Mouse (Mus musculus) ES-Bruce4 (cell line): ENCODE results near the gene Ptprr. TPM values are rescaled to one million over a fixed set of nuclear protein-coding genes. Genes with fewer than 3 reads are reported as not detected.

Source experiments
- H3K27ac ChIP-seq: 2 replicates; pipeline ENCODE4 v1.5.1; 2012; ENCODE audit warnings: low read length, inconsistent platforms; ENCODE audit not compliant: insufficient read depth
- H3K27me3 ChIP-seq: 2 replicates; pipeline ENCODE4 v1.6.1; 2012; ENCODE audit warnings: mild to moderate bottlenecking, low read length, inconsistent platforms; ENCODE audit not compliant: control insufficient read depth, poor library complexity, insufficient read depth, severe bottlenecking
- H3K36me3 ChIP-seq: 2 replicates; pipeline ENCODE4 v1.6.1; 2012; ENCODE audit warnings: inconsistent platforms, mild to moderate bottlenecking, low read length, moderate library complexity; ENCODE audit not compliant: control insufficient read depth, poor library complexity, insufficient read depth, severe bottlenecking
- H3K4me1 ChIP-seq: one replicate; pipeline ENCODE4 v1.8.1; 2011; ENCODE audit warnings: low read length; ENCODE audit not compliant: control insufficient read depth, insufficient read depth
- H3K4me3 ChIP-seq: 2 replicates; pipeline ENCODE4 v1.5.1; 2011; ENCODE audit warnings: low read depth, mild to moderate bottlenecking, low read length
- H3K9ac ChIP-seq: 2 replicates; pipeline ENCODE4 v1.6.1; 2012; ENCODE audit warnings: low read depth, mild to moderate bottlenecking, inconsistent platforms; ENCODE audit not compliant: poor library complexity, severe bottlenecking
- H3K9me3 ChIP-seq: replicated peaks from 2 replicates; pipeline ENCODE4 v1.6.1; 2012; ENCODE audit warnings: mild to moderate bottlenecking, low read length, inconsistent platforms; ENCODE audit not compliant: control insufficient read depth, poor library complexity, insufficient read depth, severe bottlenecking
- CTCF ChIP-seq: IDR thresholded peaks from one replicate; pipeline ENCODE4 v1.8.1; 2011; ENCODE audit warnings: low read depth, low read length
- EP300 ChIP-seq: IDR thresholded peaks from 2 replicates; pipeline ENCODE4 v1.6.1; 2011; ENCODE audit warnings: low read depth, low read length; ENCODE audit not compliant: insufficient read depth
- POLR2A ChIP-seq: IDR thresholded peaks from one replicate; pipeline ENCODE4 v1.8.1; 2011; ENCODE audit warnings: low read length; ENCODE audit not compliant: insufficient read depth
- polyA plus RNA-seq: library from polyadenylated mRNA; stranded (reverse); fragments of >200 nt; gene quantifications from 2 replicates; pipeline ENCODE4 v1.2.4, GENCODE M21; 2011; ENCODE audit warnings: low read depth; ENCODE audit not compliant: missing spikeins, insufficient read depth, insufficient read length

The Ptprr gene
- polyA plus RNA-seq, 1 experiment, result not detected

DNA sequence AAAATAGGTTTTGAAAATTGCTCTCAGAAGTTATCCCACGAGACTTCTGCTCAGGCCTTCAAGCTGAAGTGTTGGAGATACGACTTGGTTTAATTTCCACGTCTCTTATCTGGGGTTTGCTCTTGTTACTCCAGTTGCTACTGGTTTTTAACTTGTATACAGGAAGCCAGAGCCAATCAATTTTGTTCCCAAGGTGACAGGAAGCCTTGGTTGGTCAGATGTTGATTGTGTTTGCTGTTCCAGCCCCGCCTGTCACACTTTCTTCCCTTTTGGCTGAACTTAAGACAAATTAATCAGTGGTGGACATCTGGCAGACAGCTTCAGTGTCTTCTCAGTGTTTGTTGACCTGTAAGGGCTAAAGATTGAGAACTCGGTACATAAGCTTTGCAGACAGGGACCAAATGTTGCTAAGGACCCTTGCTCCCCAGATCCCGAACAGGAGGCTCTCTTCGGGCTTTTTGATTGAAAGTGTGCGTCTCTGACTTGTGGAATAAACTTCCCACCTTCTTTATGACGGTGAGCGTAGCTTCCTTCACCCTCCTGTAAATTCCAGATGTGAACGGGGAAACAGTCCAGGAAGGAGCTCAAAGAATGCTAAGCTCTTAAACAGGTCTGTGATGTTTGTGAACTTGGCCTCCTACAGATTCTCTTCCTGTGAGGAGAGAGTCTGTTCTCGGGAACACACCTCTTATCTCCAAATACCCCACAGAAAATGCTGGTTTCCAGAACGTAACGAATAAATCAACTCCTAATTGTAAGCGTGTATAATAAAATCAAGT lies 187.8 kb downstream of the Ptprr start:
- H3K4me1 ChIP-seq, result no peaks in the 10 kb centered on the region
- H3K36me3 ChIP-seq, result no peaks in the 10 kb centered on the region
- no peak overlapping the region for H3K27ac ChIP-seq
- H3K4me3 ChIP-seq, result no peak overlapping the region
- H3K27me3 ChIP-seq, result no peaks in the 10 kb centered on the region
- H3K9ac ChIP-seq, result no peak overlapping the region
- H3K9me3 ChIP-seq, result no peaks in the 10 kb centered on the region
- TF ChIP-seq EP300 (no peak), CTCF (no peak), POLR2A (no peak)

DNA sequence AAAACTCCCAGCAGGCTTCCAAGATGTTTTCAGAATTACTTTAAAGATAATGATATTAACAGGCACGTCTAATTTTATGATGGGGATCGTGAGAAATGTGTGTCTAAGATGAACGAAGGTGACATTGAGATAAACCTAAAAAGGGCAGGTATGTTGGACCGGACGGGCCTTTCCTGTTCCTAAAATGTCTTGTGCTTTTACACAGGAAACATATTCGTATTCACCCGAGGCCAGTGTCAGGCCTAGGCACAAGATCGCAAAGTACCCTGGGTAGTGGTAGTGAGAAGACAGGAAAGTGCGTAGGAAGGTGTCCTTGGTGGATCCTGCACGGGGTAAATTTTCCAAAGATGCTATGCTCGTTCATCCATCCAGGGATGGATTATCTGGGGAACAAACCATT lies 188.4 kb downstream of the Ptprr start:
- Histone ChIP-seq H3K36me3 (no peaks in the 10 kb centered on the region), H3K27ac (no peak overlapping the region), H3K9ac (no peak overlapping the region), H3K4me3 (no peak overlapping the region), H3K9me3 (no peaks in the 10 kb centered on the region), H3K27me3 (no peaks in the 10 kb centered on the region), H3K4me1 (no peaks in the 10 kb centered on the region)
- no peak for TF ChIP-seq EP300
- TF ChIP-seq POLR2A, result no peak
- TF ChIP-seq CTCF, result no peak

DNA sequence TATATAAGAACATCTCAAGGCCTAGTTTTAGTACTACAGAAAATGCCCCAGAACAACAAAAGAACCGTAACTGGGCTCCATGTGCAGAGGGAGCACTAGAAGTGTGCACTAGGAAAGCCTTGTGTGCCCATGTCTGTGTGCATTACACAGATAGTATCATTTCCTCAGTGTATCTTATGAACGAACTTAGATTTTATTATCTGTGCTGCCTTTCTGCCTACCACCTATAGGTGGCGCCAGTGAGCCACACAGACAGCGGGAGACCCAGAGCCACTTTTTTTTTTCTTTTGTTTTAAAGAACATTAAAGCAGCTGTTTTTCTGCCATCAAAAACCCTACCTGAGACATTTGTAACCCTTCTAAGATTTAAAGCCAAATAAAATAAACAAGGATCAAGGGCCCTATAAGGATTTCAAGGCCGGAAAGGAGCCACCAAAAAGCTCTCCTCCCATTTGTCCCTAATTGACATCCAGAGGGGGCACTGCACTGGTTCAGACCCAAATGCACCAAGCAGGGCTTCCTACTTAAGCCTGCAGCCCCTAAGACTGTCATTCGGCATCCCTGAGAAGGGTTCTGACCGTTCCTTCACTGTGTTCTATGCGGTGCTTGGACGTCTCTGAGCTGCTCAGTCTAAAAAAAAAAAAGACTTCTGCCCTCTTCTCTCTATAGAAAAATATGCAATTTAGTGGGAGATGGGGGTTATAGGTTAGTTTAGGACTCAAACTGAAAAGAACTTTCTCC lies 190.1 kb downstream of the Ptprr start:
- H3K27me3 ChIP-seq, result no peaks in the 10 kb centered on the region
- no peak overlapping the region for H3K4me3 ChIP-seq
- TF ChIP-seq CTCF (peak; percentile 76), POLR2A (no peak)
- no peak overlapping the region for H3K27ac ChIP-seq
- H3K4me1 ChIP-seq, result no peaks in the 10 kb centered on the region
- H3K36me3 ChIP-seq, result no peaks in the 10 kb centered on the region
- no peak overlapping the region for H3K9ac ChIP-seq
- no peaks in the 10 kb centered on the region for H3K9me3 ChIP-seq

DNA sequence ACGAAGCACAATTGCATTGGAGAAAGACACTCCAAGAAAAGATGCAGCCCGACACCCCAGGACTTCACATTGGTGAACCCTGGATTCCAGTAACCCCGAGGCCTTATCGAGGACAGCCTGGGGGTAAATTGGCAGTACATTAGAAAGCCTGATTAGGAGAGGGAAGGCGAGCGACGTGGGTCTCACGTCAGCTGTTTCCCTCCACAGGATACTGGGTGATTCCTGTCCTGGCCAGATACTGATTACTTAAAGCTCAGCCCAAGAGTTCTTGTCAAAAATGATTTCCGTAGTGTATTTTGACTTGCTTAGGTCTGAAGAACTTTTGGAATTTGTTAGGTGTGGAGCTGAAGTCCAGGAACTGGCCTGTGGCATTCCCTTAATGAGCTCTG lies 190.7 kb downstream of the Ptprr start:
- Histone ChIP-seq H3K9ac (no peak overlapping the region), H3K4me3 (no peak overlapping the region), H3K9me3 (no peaks in the 10 kb centered on the region), H3K36me3 (no peaks in the 10 kb centered on the region), H3K4me1 (no peaks in the 10 kb centered on the region), H3K27me3 (no peaks in the 10 kb centered on the region), H3K27ac (no peak overlapping the region)
- TF ChIP-seq POLR2A (no peak), EP300 (no peak), CTCF (no peak)

DNA sequence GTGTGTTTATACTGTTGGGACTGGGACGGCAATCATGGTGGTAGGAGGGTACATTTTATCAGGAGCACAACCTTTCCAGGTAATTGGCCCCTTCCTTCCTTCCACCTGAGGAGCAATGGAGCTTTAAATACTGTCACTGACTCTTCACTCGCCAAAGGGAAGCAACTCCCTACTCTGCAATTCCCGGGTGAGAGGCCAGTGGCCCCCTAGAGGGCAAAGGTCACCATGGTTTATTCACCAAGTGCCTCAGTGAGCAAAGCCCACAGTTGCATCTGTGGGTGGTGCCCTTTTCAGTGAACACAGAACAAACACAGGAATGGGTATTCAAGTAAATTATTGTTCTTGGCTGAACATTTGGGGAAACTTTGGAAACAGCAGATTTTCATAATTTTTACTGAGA lies 194.1 kb downstream of the Ptprr start:
- Histone ChIP-seq H3K9me3 (no peaks in the 10 kb centered on the region), H3K4me3 (no peak overlapping the region), H3K9ac (no peak overlapping the region)

More for the DNA sequence above, 194.1 kb downstream of the Ptprr start:
- H3K27me3 ChIP-seq, result no peaks in the 10 kb centered on the region
- H3K27ac ChIP-seq, result no peak overlapping the region
- H3K4me1 ChIP-seq, result no peaks in the 10 kb centered on the region
- TF ChIP-seq EP300 (no peak), POLR2A (no peak), CTCF (no peak)
- no peaks in the 10 kb centered on the region for H3K36me3 ChIP-seq
